Mouse (Mus musculus) stomach, postnatal 0 days (tissue): ENCODE measurements around the gene Ccdc8.

Source experiments
- CTCF ChIP-seq: IDR thresholded peaks from 2 replicates; pipeline ENCODE4 v1.5.1; 2016; ENCODE audit warnings: antibody characterized with exemption, low read depth, mild to moderate bottlenecking, moderate library complexity
- EP300 ChIP-seq: optimal IDR thresholded peaks from 2 replicates; pipeline ENCODE3; 2016; ENCODE audit warnings: antibody characterized with exemption

GRCm38 (mm10) chr7:17017036-17017435, 24.5 kb downstream of the Ccdc8 start:
- TF ChIP-seq CTCF (no peak), EP300 (no peak)
